Mouse (Mus musculus) right cerebral cortex, postnatal 4 days (tissue): ENCODE data around the gene Gm3183.
"Not testable (repeated sequence)": the region's sequence is repeated elsewhere in the genome, so short reads cannot be mapped to it uniquely, and the experiment has no call there.

ENCODE experiments used
- DNase-seq: peaks from one replicate; pipeline ENCODE4 v3.0.0-alpha.2; 2022

The Gm3183 gene

DNA sequence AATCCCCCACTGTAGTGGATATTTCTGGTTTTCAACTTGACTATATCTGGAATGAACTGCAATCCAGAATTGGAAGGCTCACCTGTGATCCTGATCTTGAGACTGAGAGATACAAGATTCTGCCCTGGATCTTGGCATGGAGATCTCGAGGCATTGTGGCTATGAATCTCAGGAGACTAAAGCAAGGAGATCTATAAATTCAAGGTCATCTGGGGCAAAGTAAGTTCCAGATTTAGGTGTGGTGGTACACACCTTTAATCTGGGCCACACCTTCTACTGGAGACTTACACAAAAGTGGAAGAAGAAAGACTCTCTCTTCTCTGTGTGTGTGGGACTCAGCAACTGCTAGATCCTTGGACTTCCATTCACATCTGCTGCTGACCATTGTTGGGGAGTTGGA is at the start of gene Gm3183:
Gene Gm3183, plus strand, starts transcription at position 301 of the 400 bp plus-strand sequence.
- not testable (repeated sequence) for DNase-seq
